Mouse (Mus musculus): ENCODE data around the gene 1700037H04Rik. TPM values are rescaled to one million over a fixed set of nuclear protein-coding genes. Genes with fewer than 3 reads are reported as not detected.
A peak's percentile ranks its signal among the peaks of the same experiment; 100 is the strongest.
"Not testable (repeated sequence)": the region's sequence is repeated elsewhere in the genome, so short reads cannot be mapped to it uniquely, and the experiment has no call there.

1700037H04Rik gene
- total RNA-seq, 2 experiments from 2014 or later = 11.1 to 12.2 TPM

GRCm38 (mm10) chr2:131132111-131132888 lies 27.6 kb downstream of the 1700037H04Rik start:
- intact Hi-C loops (cut with DNase I) = no loop called here
- DNase-seq = no peak

DNA sequence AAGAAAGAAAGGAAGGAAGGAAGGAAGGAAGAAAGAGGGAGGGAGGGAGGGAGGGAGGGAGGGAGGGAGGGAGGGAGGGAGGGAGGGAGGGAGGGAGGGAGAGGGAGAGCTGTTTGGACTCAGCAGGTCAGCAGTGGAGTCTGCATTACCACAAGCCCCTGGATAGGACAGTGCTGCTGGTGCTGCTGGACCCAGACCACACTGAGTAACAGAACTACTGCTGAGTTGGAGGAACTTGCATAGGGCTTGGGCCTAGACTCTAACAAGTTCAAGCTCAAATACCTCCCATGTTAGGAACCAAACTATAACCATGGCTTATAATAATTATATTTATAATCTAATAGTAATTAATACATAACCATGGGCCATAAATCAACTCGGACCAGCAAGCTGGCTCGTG lies 29.0 kb downstream of the 1700037H04Rik start:
- intact Hi-C loops (cut with DNase I) = no loop called here

GRCm38 (mm10) chr2:131129836-131130235 lies 30.0 kb downstream of the 1700037H04Rik start:
- DNase-seq = no peak
- intact Hi-C loops (cut with DNase I) = no loop called here

More for the DNA sequence above, 29.0 kb downstream of the 1700037H04Rik start:
- no peak for DNase-seq

GRCm38 (mm10) chr2:131128636-131129157 lies 31.2 kb downstream of the 1700037H04Rik start:
- intact Hi-C loops (cut with DNase I) = no loop called here
- DNase-seq = no peak

DNA sequence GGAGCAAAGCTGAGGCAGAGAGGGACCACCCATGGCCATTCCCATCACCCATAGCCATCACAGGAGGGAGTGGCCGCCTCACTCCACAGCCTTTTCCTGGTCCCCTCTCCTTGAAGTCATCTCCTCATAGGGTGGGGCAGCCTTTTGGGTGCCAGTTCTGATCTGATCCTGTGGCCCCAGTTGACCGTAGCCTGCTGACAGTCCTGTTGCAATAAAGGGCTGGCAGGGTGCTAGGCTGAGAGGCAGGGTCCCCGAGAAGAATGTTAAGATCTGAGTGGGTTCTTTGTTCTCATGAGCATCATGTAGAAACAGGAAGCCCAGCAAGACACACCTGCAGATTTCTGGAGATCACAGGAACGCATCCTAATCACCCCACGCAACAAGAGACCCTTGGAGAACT lies 31.7 kb downstream of the 1700037H04Rik start:
- intact Hi-C loops (cut with DNase I) = no loop called here
- DNase-seq = no peak

- peak; percentile 81 to 84 for DNase-seq
- intact Hi-C loops (cut with DNase I) = loop anchor here (2.0 kb wide), 1 partner anchor 14 kb away; no protein-coding TSS in a partner anchor
Measured at GRCm38 (mm10) chr2:131127161-131127730, 32.6 kb downstream of the 1700037H04Rik start, which contains the start of gene Hspa12b. Hspa12b (plus strand) TSS chr2:131127280.

DNA sequence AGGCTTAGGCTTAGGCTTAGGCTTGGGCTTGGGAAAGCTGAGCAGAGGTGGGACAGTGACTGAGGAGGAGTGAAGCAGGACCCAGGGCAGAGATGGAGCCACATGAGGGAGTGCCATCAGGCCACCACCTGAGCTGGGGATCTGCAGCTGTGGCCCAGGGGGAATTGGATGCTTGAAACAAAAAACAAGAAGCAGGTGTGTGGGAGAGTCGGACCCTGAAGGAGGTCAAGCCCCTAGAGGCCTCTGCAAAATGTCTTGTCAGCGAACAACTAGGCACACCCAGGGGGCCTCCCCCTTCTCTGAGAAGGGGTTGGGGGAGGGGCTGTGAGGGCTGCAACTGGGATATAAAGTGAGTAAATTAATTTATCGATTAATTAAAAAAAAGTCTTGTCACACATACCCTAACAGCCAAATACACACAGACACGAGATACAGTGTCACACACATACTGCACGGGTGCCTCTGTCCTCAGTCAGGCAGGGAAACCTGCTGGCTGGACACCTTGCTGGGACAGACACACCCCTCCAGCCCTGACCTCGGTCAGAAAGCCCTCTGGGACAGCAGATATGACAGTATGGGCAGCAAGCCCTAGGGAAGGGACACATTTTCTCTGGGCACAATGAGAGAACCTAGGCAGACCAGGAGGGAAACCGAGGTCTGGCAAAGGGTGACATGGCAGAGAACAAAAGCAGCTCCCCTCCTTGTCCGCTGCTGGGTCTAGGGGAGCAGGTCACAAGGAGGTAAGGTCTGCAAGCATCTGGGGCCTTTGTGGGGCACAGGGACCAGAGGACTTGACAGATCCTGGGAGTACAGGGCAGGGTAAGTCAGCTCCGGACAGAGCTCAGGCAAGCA lies 33.7 kb downstream of the 1700037H04Rik start:
- intact Hi-C loops (cut with DNase I) = loop anchor here (2.0 kb wide), 1 partner anchor 15 kb away; no protein-coding TSS in a partner anchor

DNA sequence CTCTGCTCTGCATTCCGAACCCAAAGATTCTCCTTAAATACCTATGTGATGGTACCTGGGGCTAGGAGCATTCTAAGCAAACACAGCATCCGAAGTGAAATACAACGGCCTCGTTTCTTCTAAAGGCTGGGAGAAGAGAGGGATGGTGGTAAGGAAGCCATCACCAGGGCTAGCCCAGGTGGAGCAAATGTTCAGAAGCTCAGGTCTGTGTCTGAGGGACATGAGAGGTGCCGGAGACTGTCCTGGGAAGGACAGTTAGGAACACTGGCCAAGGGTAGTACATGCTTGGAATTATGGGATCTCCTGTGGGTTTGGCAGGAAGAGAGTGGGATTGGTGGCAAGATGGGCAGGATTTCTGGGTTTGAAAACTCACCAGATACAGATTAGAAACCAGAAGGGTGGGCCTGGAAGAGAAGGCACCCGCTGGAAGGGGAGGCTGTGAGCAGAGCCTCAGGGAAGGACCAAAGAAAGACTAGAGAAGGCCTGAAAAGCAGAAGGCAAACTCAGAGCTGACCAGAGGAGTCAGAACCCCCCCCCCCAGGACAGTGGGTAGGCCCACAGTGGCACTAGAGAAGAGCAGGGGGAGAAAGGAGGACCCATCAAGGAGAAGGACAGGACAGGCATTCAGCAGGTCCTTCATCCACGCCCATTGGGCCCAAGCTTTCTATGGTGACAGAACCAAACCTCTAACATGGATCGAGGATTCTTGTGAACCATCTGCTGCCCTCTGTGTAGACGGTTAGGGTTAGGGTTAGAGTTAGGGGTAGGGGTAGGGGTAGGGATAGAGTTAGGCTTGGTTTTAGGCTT lies 34.5 kb downstream of the 1700037H04Rik start:
- intact Hi-C loops (cut with DNase I) = no loop called here
- no peak for DNase-seq

More for the DNA sequence above, 33.7 kb downstream of the 1700037H04Rik start:
- DNase-seq = no peak

DNA sequence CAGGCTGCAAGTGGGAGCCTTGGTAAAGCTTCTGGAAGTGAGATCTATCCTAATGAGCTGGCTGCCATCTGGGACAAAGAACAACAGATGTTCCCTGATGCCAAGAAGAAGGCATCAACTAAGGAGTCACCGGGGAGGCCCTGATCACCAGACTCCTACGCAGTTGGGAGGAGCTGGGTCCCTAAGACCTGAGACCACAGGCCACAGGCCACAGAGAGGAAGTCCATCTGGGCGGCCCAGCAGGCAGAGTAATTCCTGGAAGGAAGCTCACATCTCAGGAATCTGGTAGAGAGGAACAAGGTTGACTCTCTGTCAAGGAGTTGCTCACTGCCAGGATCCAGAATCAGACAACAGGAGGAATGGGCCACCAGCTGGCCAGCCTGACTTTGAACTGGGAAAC lies 35.7 kb downstream of the 1700037H04Rik start:
- intact Hi-C loops (cut with DNase I) = no loop called here
- DNase-seq = no peak

DNA sequence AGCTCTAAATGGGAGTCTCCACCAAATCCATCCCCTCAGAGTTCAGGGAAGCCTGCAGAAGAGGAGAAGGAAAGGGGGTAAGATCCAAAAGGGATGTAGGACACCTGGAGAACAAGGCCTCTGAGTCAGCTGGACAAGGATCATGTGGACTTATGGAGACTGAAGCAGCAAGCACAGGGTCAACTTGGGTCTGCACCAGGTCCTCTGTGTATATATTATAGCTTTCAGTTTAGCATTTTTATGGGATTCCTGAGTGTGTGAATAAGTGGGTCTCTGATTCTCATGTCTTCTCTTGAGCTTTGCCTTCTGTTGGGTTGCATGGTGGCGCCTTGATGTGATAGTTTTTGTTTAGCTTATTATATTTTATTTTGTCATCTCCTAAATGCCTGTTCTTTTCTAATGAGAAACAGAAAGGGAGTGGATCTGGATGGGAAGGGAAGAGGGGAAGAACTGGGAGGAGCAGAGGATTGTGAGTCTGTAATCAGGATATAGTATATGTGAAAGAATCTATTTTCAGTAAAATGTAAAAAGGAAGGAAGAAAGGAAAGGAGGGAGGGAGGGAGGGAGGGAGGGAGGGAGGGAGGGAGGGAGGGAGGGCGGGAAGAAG lies 40.8 kb downstream of the 1700037H04Rik start:
- DNase-seq = no peak
- intact Hi-C loops (cut with DNase I) = no loop called here

GRCm38 (mm10) chr2:131105989-131106388 lies 53.9 kb downstream of the 1700037H04Rik start:
- intact Hi-C loops (cut with DNase I) = no loop called here
- no peak for DNase-seq

DNA sequence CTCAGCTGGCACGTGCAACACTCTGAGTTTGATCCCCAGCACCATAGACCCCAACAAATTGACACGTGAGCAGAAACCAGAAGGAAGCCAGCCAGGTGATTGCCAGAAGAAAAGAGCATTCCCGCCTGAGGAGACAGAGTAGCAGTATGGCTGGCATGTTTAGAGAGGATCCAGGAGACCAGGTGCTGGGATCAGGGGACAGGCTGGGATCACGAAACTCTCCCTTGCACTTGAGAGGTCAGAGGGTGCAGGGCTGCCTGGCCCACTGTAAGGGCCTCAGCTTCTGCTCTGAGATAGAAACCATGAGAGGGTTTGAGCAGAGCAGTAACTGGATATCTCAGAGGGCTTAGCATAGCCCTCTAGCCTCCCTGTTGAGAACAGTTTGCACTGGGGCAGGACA lies 54.8 kb downstream of the 1700037H04Rik start:
- DNase-seq; intact Hi-C loops (cut with DNase I): not testable (repeated sequence)

- DNase-seq = peak; percentile 40 to 61
- intact Hi-C loops (cut with DNase I) = no loop called here
Measured at GRCm38 (mm10) chr2:131104021-131104420, 55.9 kb downstream of the 1700037H04Rik start.

DNA sequence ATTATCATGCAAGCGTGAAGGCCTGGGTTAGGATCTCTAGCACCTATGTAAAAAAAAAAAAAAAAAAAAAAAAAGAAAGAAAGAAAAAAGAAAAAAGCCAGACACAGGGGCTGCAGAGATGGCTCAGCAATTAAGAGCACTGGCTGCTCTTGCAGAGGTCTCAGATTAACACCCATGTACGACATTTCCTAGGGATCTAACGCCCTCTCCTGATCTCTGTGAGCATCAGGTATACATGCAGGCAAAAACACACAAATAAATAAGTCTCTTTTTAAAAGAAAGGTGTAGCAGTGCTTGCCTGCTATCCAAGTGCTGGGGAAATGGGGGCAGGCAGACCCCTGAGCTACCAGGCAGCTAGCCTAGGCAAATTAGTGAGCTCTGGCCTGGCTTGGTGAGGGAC lies 58.4 kb downstream of the 1700037H04Rik start:
- DNase-seq = no peak
- intact Hi-C loops (cut with DNase I) = no loop called here

- intact Hi-C loops (cut with DNase I) = loop anchor here (2.0 kb wide), 1 partner anchor 320 kb away; no protein-coding TSS in a partner anchor
- DNase-seq = no peak
Measured at GRCm38 (mm10) chr2:131097087-131097486, 62.8 kb downstream of the 1700037H04Rik start.

Data from heart, postnatal 14 days (tissue).